Mouse (Mus musculus) heart, embryonic 16.5 days (tissue): ENCODE measurements around the gene Ssh1. TPM values are rescaled to one million over a fixed set of nuclear protein-coding genes. Genes with fewer than 3 reads are reported as not detected.

ENCODE experiments used
- ATAC-seq: fragments of 200-750 bp; cut with Nextera tagmentation; replicated peaks from 2 replicates; pipeline ENCODE4 v1.8.0; 2017; ENCODE audit warnings: moderate number of reproducible peaks; ENCODE audit not compliant: insufficient read depth, low FRiP score; ENCODE audit errors: extremely low read depth
- H3K27ac ChIP-seq: fragments of 300-500 bp; sonication (generic); 2 replicates; pipeline ENCODE4 v1.5.1; 2014; ENCODE audit warnings: mild to moderate bottlenecking, low read length, control low read depth, moderate library complexity
- H3K27me3 ChIP-seq: fragments of 300-500 bp; sonication (generic); 2 replicates; pipeline ENCODE4 v1.6.1; 2014; ENCODE audit warnings: low read length, mixed read lengths; ENCODE audit not compliant: control insufficient read depth, insufficient read depth
- H3K36me3 ChIP-seq: fragments of 300-500 bp; sonication (generic); 2 replicates; pipeline ENCODE4 v1.6.1; 2014; ENCODE audit not compliant: control insufficient read depth, insufficient read depth
- H3K4me1 ChIP-seq: fragments of 300-500 bp; sonication (generic); 2 replicates; pipeline ENCODE4 v1.6.1; 2014; ENCODE audit warnings: low read length, mixed read lengths; ENCODE audit not compliant: control insufficient read depth, insufficient read depth
- H3K4me2 ChIP-seq: fragments of 300-500 bp; sonication (generic); 2 replicates; pipeline ENCODE4 v1.6.1; 2014; ENCODE audit warnings: low read depth, mild to moderate bottlenecking, control low read depth, low read length
- H3K4me3 ChIP-seq: fragments of 300-500 bp; sonication (generic); 2 replicates; pipeline ENCODE4 v1.5.1; 2014; ENCODE audit warnings: mild to moderate bottlenecking, control low read depth, low read length
- H3K9ac ChIP-seq: fragments of 300-500 bp; sonication (generic); 2 replicates; pipeline ENCODE4 v1.6.1; 2014; ENCODE audit warnings: low read length, control low read depth
- H3K9me3 ChIP-seq: fragments of 300-500 bp; sonication (generic); replicated peaks from 2 replicates; pipeline ENCODE4 v1.6.1; 2016; ENCODE audit warnings: low read length; ENCODE audit not compliant: control insufficient read depth
- WGBS: fragments of 180-500 bp; shearing (Covaris S2); extraction: QIAGEN DNeasy Blood & Tissue Kit; methylation state at CpG from one replicate; pipeline ENCODE4 v1.1.7; 2014; 5-methylcytosine and 5-hydroxymethylcytosine counted together
- polyA plus RNA-seq: library from polyadenylated mRNA; unstranded; fragments of >200 nt; fragmentation: Nextera tagmentation; extraction: Ambion mirVana; gene quantifications from 2 replicates; pipeline ENCODE4 v1.2.1, GENCODE M21; 2015

Gene Ssh1
- polyA plus RNA-seq, 1 experiment from 2014 or later = 8.6 TPM

- H3K9ac ChIP-seq = peak overlapping the region; percentile 45
- no peak overlapping the region for H3K4me2 ChIP-seq
- 11% methylated on average over 11 of the region's 11 CpGs for WGBS
- ATAC-seq = 0 out of 2 replicates have a peak, but pooled peaks have one; percentile 2
- H3K27me3 ChIP-seq = no peaks in the 10 kb centered on the region
- H3K27ac ChIP-seq = peak overlapping the region; percentile 78
- peaks cover 33% of the 10 kb centered on the region for H3K4me1 ChIP-seq
- H3K9me3 ChIP-seq = 0 out of 2 replicates have a peak, but pooled peaks cover 4% of the 10 kb centered on the region
- peaks cover 35% of the 10 kb centered on the region for H3K36me3 ChIP-seq
- no peak overlapping the region for H3K4me3 ChIP-seq
Measured at GRCm38 (mm10) chr5:113951693-113952071, 42.0 kb downstream of the Ssh1 start.

- Histone ChIP-seq H3K4me1 (peaks cover 33% of the 10 kb centered on the region), H3K4me3 (no peak overlapping the region), H3K9ac (peak overlapping the region; percentile 45), H3K27me3 (no peaks in the 10 kb centered on the region), H3K36me3 (peaks cover 40% of the 10 kb centered on the region), H3K27ac (peak overlapping the region; percentile 78), H3K9me3 (0 out of 2 replicates have a peak, but pooled peaks cover 4% of the 10 kb centered on the region), H3K4me2 (no peak overlapping the region)
- ATAC-seq = peak; percentile 1; the same call in 1 of the 2 replicates
- 63% methylated on average over 19 of the region's 19 CpGs for WGBS
Measured at GRCm38 (mm10) chr5:113950786-113951692, 42.7 kb downstream of the Ssh1 start.

GRCm38 (mm10) chr5:113950133-113950532 lies 43.6 kb downstream of the Ssh1 start:
- Histone ChIP-seq H3K36me3 (peaks cover 40% of the 10 kb centered on the region), H3K27ac (no peak overlapping the region), H3K27me3 (no peaks in the 10 kb centered on the region), H3K4me1 (peaks cover 26% of the 10 kb centered on the region), H3K4me2 (no peak overlapping the region), H3K9me3 (0 out of 2 replicates have a peak, but pooled peaks cover 4% of the 10 kb centered on the region), H3K4me3 (no peak overlapping the region), H3K9ac (no peak overlapping the region)
- ATAC-seq = no peak
- 83% methylated on average over 17 of the region's 17 CpGs for WGBS

- no peak overlapping the region for H3K4me3 ChIP-seq
- H3K4me1 ChIP-seq = peaks cover 17% of the 10 kb centered on the region
- no peak overlapping the region for H3K27ac ChIP-seq
- 65% methylated on average over 2 of the region's 2 CpGs for WGBS
- peaks cover 51% of the 10 kb centered on the region for H3K36me3 ChIP-seq
- H3K4me2 ChIP-seq = no peak overlapping the region
- H3K9ac ChIP-seq = no peak overlapping the region
- ATAC-seq = no peak
- H3K27me3 ChIP-seq = no peaks in the 10 kb centered on the region
- H3K9me3 ChIP-seq = 0 out of 2 replicates have a peak, but pooled peaks cover 4% of the 10 kb centered on the region
Measured at GRCm38 (mm10) chr5:113947280-113947679, 46.4 kb downstream of the Ssh1 start.

GRCm38 (mm10) chr5:113945126-113945525 lies 48.6 kb downstream of the Ssh1 start:
- Histone ChIP-seq H3K36me3 (peaks cover 60% of the 10 kb centered on the region), H3K9ac (no peak overlapping the region), H3K4me3 (no peak overlapping the region), H3K27me3 (no peaks in the 10 kb centered on the region), H3K27ac (no peak overlapping the region), H3K9me3 (0 out of 2 replicates have a peak, but pooled peaks cover 4% of the 10 kb centered on the region), H3K4me2 (no peak overlapping the region), H3K4me1 (no peaks in the 10 kb centered on the region)
- no peak for ATAC-seq
- WGBS = 84% methylated on average over 6 of the region's 6 CpGs

- 0 out of 2 replicates have a peak, but pooled peaks cover 4% of the 10 kb centered on the region for H3K9me3 ChIP-seq
- no peak overlapping the region for H3K4me2 ChIP-seq
- H3K27me3 ChIP-seq = no peaks in the 10 kb centered on the region
- no peak for ATAC-seq
- WGBS = 72% methylated on average over 12 of the region's 12 CpGs
- H3K36me3 ChIP-seq = peaks cover 49% of the 10 kb centered on the region
- no peak overlapping the region for H3K4me3 ChIP-seq
- 0 out of 2 replicates have a peak, but pooled peaks cover under 1% of the 10 kb centered on the region for H3K4me1 ChIP-seq
- no peak overlapping the region for H3K9ac ChIP-seq
- no peak overlapping the region for H3K27ac ChIP-seq
Measured at GRCm38 (mm10) chr5:113943328-113943727, 50.4 kb downstream of the Ssh1 start.

GRCm38 (mm10) chr5:113942580-113942979 lies 51.1 kb downstream of the Ssh1 start:
- WGBS = 85% methylated on average over 12 of the region's 12 CpGs
- ATAC-seq = no peak
- Histone ChIP-seq H3K4me3 (no peak overlapping the region), H3K27me3 (no peaks in the 10 kb centered on the region), H3K36me3 (peaks cover 48% of the 10 kb centered on the region), H3K4me2 (no peak overlapping the region), H3K27ac (no peak overlapping the region), H3K9me3 (0 out of 2 replicates have a peak, but pooled peaks cover 4% of the 10 kb centered on the region), H3K9ac (no peak overlapping the region), H3K4me1 (peaks cover 7% of the 10 kb centered on the region)

GRCm38 (mm10) chr5:113939263-113939900 lies 54.3 kb downstream of the Ssh1 start:
- Histone ChIP-seq H3K4me2 (no peak overlapping the region), H3K9ac (no peak overlapping the region), H3K9me3 (no peaks in the 10 kb centered on the region), H3K4me3 (no peak overlapping the region), H3K27me3 (no peaks in the 10 kb centered on the region), H3K27ac (no peak overlapping the region), H3K4me1 (peaks cover 13% of the 10 kb centered on the region), H3K36me3 (peaks cover 26% of the 10 kb centered on the region)
- 69% methylated on average over 12 of the region's 12 CpGs for WGBS
- no peak for ATAC-seq
